Mouse (Mus musculus) heart, embryonic 11.5 days (tissue): Measurements from ENCODE around the gene Mrps24. TPM values are rescaled to one million over a fixed set of nuclear protein-coding genes. Genes with fewer than 3 reads are reported as not detected.

Experiments
- ATAC-seq: fragments of 200-750 bp; cut with Nextera tagmentation; replicated peaks from 2 replicates; pipeline ENCODE4 v1.8.0; 2017; ENCODE audit warnings: moderate library complexity; ENCODE audit not compliant: insufficient number of reproducible peaks, low FRiP score, low TSS enrichment
- H3K27ac ChIP-seq: fragments of 300-500 bp; sonication (generic); 2 replicates; pipeline ENCODE4 v1.5.1; 2014; ENCODE audit warnings: mild to moderate bottlenecking, low read depth, low read length
- H3K27me3 ChIP-seq: fragments of 300-500 bp; sonication (generic); 2 replicates; pipeline ENCODE4 v1.6.1; 2014; ENCODE audit warnings: mild to moderate bottlenecking, low read length, mixed read lengths; ENCODE audit not compliant: control insufficient read depth, insufficient read depth
- H3K36me3 ChIP-seq: fragments of 300-500 bp; sonication (generic); 2 replicates; pipeline ENCODE4 v1.6.1; 2014; ENCODE audit warnings: mild to moderate bottlenecking, low read length, moderate library complexity, mixed read lengths; ENCODE audit not compliant: control insufficient read depth, insufficient read depth
- H3K4me1 ChIP-seq: fragments of 300-500 bp; sonication (generic); 2 replicates; pipeline ENCODE4 v1.6.1; 2014; ENCODE audit warnings: low read length; ENCODE audit not compliant: control insufficient read depth, insufficient read depth
- H3K4me2 ChIP-seq: fragments of 300-500 bp; sonication (generic); 2 replicates; pipeline ENCODE4 v1.6.1; 2014; ENCODE audit warnings: mild to moderate bottlenecking, moderate library complexity
- H3K4me3 ChIP-seq: fragments of 300-500 bp; sonication (generic); 2 replicates; pipeline ENCODE4 v1.5.1; 2014; ENCODE audit warnings: low read depth, low read length
- H3K9ac ChIP-seq: fragments of 300-500 bp; sonication (generic); 2 replicates; pipeline ENCODE4 v1.6.1; 2014; ENCODE audit warnings: mild to moderate bottlenecking, low read depth, low read length, moderate library complexity
- H3K9me3 ChIP-seq: fragments of 300-500 bp; sonication (generic); replicated peaks from 2 replicates; pipeline ENCODE4 v1.6.1; 2016; ENCODE audit warnings: low read length; ENCODE audit not compliant: control insufficient read depth
- WGBS: fragments of 180-500 bp; shearing (Covaris S2); extraction: QIAGEN DNeasy Blood & Tissue Kit; methylation state at CpG from one replicate; pipeline ENCODE4 v1.1.7; 2014; ENCODE audit not compliant: insufficient replicate concordance; 5-methylcytosine and 5-hydroxymethylcytosine counted together
- polyA plus RNA-seq: library from polyadenylated mRNA; unstranded; fragments of >200 nt; fragmentation: Nextera tagmentation; extraction: Ambion mirVana; gene quantifications from 2 replicates; pipeline ENCODE4 v1.2.1, GENCODE M21; 2014

The Mrps24 gene
- 174 and 184 TPM in 2 replicates for polyA plus RNA-seq

DNA sequence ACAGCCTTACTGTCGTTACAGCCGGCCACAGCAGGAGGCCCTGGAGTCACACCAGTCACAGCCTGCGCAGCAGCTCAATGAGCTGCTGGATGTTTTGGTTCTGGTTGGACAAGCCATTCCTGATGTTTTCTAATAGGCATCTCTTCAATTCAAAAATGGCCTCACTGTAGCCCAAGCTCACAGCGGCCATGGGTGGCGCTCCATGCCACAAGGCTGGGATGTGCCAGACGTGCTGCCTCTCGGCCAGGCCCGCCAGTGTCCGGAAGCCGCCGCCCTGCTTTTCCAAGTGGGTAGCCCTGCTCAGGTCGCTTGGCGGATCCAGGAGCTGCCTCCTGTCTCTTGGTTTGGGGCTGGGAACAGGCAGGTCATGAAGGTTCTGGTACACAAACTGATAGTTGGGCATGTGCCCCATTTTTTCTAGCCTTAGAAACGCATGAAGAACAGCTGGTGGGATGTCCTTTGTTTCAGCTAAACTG, at the start of gene Mrps24:
TSS of gene Mrps24 (minus strand) at position 51 of the 476 bp plus-strand sequence.
- Histone ChIP-seq H3K4me1 (no peaks in the 10 kb centered on the region), H3K36me3 (peaks cover 33% of the 10 kb centered on the region), H3K9me3 (no peaks in the 10 kb centered on the region), H3K4me3 (no peak within 1 kb of the TSS), H3K9ac (no peak within 1 kb of the TSS), H3K4me2 (no peak within 1 kb of the TSS), H3K27me3 (no peaks in the 10 kb centered on the region), H3K27ac (no peak within 1 kb of the TSS)
- WGBS = 76% methylated on average over 14 of the region's 14 CpGs
- no peak for ATAC-seq

DNA sequence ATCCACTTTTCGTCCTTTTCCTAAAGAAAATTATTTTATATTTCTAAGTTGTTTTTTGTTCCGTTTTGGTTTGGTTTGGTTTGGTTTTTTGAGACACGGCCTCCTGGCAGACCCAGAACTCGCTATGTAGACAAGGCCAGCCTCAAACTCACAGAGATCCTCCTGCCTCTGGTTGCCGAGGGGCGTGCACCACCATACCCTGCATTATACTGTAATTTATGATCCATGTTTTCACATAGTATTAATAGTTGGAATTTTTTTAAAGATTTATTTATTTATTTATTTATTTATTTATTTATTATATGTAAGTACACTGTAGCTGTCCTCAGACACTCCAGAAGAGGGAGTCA, 47.1 kb upstream of the Mrps24 start:
- Histone ChIP-seq H3K9me3 (no peaks in the 10 kb centered on the region), H3K27me3 (no peaks in the 10 kb centered on the region), H3K36me3 (no peaks in the 10 kb centered on the region; the same call in 1 of the 2 replicates), H3K4me3 (peak overlapping the region; percentile 83), H3K4me1 (no peaks in the 10 kb centered on the region), H3K27ac (peak overlapping the region; percentile 97), H3K9ac (peak overlapping the region; percentile 97; the same call in 1 of the 2 replicates), H3K4me2 (peak overlapping the region; percentile 88)
- no peak for ATAC-seq
- WGBS = 16% methylated on average over 6 of the region's 6 CpGs

DNA sequence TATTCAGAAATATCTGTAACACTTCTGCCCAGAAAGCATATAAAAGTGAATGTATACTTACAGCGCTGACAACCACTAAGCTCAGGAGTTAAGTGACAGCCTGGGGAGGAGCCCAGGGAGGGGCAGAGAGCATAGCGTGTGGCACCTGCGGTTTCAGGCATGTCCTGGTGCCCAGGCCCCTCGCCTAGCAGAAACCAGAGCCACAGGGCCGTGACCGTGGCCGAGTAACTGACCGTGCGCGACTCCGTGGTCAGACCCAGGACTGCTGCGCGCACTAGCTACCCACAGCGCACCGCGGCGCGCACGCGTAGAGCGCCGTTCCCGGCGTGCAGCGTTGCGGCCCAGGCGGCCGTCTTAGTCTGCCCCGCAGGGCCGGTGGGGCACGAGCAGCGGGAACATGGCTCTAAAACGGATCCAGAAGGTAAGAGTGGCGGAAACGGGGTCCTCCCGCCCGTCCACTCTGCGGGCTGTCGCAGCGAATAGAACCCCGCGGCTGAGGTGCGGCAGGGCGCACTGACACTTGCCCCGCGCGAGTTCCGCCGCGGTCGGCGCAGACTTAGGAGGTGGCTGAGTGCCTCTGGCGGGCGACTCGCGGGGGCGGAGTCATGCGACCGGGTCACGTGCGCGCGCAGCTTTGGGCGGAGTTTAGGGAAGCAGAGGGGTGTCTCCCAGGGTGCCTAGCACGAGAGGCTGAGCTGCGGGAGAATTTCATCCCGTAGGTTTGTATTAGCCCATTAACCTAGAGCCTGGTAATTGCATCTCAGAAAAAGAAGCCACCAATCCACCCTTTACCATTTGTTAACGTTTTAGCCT, 46.5 kb upstream of the Mrps24 start, which contains the start of gene Urgcp:
TSS of gene Urgcp (minus strand) at position 557 of the 813 bp plus-strand sequence.
- H3K27ac ChIP-seq = peak within 1 kb of the TSS; percentile 97
- H3K36me3 ChIP-seq = no peaks in the 10 kb centered on the region; the same call in none of the 2 replicates
- peak within 1 kb of the TSS; percentile 97 for H3K9ac ChIP-seq
- under 1% methylated on average over 68 of the region's 68 CpGs for WGBS
- H3K9me3 ChIP-seq = no peaks in the 10 kb centered on the region
- peak; percentile 99 for ATAC-seq
- H3K4me2 ChIP-seq = peak within 1 kb of the TSS; percentile 88
- no peaks in the 10 kb centered on the region for H3K27me3 ChIP-seq
- H3K4me3 ChIP-seq = peak within 1 kb of the TSS; percentile 83
- no peaks in the 10 kb centered on the region for H3K4me1 ChIP-seq

DNA sequence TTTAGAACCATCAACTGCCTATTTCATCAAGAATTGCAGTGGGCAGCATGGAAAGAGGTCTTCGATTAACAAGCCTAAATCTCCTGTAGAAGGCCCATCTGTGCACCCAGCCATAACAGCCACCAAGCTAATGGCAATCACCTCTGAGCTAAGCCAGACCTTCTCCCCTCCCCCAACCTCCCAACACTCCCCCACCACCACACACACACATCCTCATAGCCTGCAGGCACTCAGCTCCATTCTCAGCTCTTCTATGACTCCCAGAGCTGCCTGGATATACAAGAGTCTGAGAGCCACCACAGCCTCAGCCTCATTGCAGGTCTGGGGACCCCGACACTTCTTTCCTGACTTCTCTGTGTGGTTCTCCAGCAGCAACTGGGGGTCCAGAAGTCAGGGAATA, 38.3 kb upstream of the Mrps24 start:
- H3K4me3 ChIP-seq = no peak overlapping the region
- 0 out of 2 replicates have a peak overlapping the region, but pooled peaks have one; percentile 15 for H3K27ac ChIP-seq
- no peaks in the 10 kb centered on the region; the same call in 1 of the 2 replicates for H3K9me3 ChIP-seq
- H3K27me3 ChIP-seq = no peaks in the 10 kb centered on the region
- ATAC-seq = no peak
- WGBS = 71% methylated on average over 2 of the region's 2 CpGs
- H3K9ac ChIP-seq = no peak overlapping the region
- no peaks in the 10 kb centered on the region; the same call in 1 of the 2 replicates for H3K36me3 ChIP-seq
- no peak overlapping the region for H3K4me2 ChIP-seq
- no peaks in the 10 kb centered on the region for H3K4me1 ChIP-seq

DNA sequence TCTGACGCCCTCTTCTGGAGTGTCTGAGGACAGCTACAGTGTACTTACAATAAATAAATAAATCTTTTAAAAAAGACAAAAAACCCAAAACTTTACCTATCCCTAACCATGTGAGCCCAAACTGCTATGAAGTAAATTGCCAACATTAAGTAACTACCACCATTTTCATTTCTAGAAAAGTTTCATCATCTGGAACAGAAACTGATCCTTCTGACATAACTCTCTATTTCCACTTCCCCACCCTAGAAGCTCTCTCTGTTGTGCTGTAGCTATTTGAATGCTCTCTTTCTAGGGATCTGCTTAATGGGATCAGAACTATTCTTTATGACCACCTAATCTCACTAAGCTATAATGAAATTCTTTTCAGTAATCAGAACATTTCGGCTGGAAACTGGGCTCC, 29.5 kb upstream of the Mrps24 start:
- no peak overlapping the region for H3K9ac ChIP-seq
- no peak overlapping the region for H3K4me3 ChIP-seq
- no peaks in the 10 kb centered on the region for H3K36me3 ChIP-seq
- no peaks in the 10 kb centered on the region for H3K27me3 ChIP-seq
- 70% methylated on average over 2 of the region's 2 CpGs for WGBS
- no peak overlapping the region for H3K27ac ChIP-seq
- H3K9me3 ChIP-seq = no peaks in the 10 kb centered on the region
- no peak for ATAC-seq
- no peak overlapping the region for H3K4me2 ChIP-seq
- no peaks in the 10 kb centered on the region; the same call in 1 of the 2 replicates for H3K4me1 ChIP-seq

DNA sequence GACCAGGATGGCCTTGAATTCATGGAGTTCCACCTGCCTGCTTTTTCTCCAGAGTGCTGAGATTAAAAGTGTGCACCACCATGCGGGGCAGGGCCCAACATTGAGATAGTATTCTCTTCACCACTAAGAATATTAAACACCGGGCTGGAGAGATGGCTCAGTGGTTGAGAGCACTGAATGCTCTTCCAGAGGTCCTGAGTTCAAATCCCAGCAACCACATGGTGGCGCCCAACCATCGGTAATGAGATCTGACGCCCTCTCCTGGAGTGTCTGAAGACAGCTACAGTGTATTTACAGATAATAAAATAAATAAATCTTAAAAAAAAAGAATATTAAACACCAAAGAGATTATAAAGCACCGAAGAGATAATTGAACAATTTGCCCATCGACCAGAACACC, 26.6 kb upstream of the Mrps24 start:
- no peak overlapping the region for H3K27ac ChIP-seq
- no peaks in the 10 kb centered on the region for H3K9me3 ChIP-seq
- H3K27me3 ChIP-seq = no peaks in the 10 kb centered on the region
- WGBS = 63% methylated on average over 7 of the region's 7 CpGs
- H3K4me1 ChIP-seq = peaks cover 14% of the 10 kb centered on the region
- no peak overlapping the region; the same call in 1 of the 2 replicates for H3K4me2 ChIP-seq
- ATAC-seq = no peak
- H3K36me3 ChIP-seq = no peaks in the 10 kb centered on the region
- no peak overlapping the region for H3K9ac ChIP-seq
- H3K4me3 ChIP-seq = no peak overlapping the region

DNA sequence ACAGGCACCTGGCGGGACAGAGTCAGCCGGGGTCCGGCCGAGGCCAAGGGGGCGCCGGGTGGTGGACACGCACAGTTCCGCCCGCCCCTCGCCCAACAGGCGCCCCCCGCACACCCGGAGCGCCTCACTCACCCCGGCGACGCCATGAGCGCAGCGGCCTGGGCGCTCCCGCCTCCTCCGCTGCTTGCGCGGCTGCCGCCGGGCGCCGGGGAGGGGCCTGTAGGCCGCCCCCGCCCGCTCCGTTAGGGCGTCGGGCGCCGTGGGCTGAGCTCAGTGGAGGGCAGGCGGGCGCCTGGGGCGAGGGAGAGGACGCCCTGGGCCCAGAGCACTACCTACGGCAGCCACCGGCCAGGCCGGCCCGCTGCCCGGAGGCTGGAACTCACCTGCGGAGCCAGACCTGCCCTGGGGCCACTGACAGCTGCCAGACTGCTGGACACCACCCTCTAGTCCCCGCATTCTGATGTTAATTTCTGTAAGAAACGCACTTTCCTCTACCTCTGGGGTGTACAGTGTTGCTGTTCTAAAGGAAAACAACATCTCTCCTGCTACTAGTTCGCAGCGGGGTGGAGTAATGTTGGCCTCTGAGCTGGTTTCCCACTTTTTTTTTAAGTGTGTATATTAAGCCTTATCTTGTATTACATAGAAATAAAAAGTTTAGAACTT, 25.6 kb upstream of the Mrps24 start:
- Histone ChIP-seq H3K4me2 (peak overlapping the region; percentile 82), H3K36me3 (no peaks in the 10 kb centered on the region), H3K9ac (peak overlapping the region; percentile 97), H3K4me1 (peaks cover 14% of the 10 kb centered on the region), H3K4me3 (peak overlapping the region; percentile 92), H3K27me3 (no peaks in the 10 kb centered on the region), H3K9me3 (no peaks in the 10 kb centered on the region), H3K27ac (peak overlapping the region; percentile 96)
- under 1% methylated on average over 42 of the region's 50 CpGs for WGBS
- ATAC-seq = peak; percentile 94

DNA sequence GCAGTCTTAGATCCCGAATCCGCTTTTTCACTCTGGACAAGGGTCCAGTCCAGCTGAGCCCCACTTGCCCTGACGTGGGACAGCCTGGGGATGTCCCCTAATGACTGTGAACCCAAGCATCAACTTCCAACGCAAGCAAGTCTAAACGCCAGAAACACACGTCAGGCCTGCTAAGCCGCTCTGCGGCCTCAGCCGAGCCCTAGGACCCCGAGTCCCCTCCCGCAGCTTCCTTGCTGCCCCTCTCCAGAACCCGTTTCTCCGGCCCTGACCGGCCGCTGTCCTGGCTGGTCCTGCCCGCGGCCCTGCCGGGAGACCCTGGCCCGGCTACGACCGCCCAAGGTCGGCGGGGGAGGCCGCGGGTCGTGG, 25.1 kb upstream of the Mrps24 start:
- Histone ChIP-seq H3K4me1 (peaks cover 14% of the 10 kb centered on the region), H3K9me3 (no peaks in the 10 kb centered on the region), H3K27me3 (no peaks in the 10 kb centered on the region), H3K9ac (peak overlapping the region; percentile 97), H3K27ac (peak overlapping the region; percentile 96), H3K4me2 (peak overlapping the region; percentile 82), H3K36me3 (no peaks in the 10 kb centered on the region), H3K4me3 (peak overlapping the region; percentile 92)
- under 1% methylated on average over 26 of the region's 26 CpGs for WGBS
- ATAC-seq = peak; percentile 43
